Mouse (Mus musculus): ENCODE data around the gene Asphd2.

Gene Asphd2

GRCm38 (mm10) chr5:112355493-112355892 lies 39.2 kb downstream of the Asphd2 start:
- DNase-seq (ENCODE audit: low read depth, low spot score), result no peak

- no peak for DNase-seq (ENCODE audit: low read depth, low spot score)
Measured at GRCm38 (mm10) chr5:112349169-112349568, 45.5 kb downstream of the Asphd2 start.

GRCm38 (mm10) chr5:112346211-112346965 lies 48.3 kb downstream of the Asphd2 start:
- DNase-seq (ENCODE audit: low read depth, low spot score), result no peak

GRCm38 (mm10) chr5:112344092-112344960 lies 50.3 kb downstream of the Asphd2 start:
- no peak for DNase-seq (ENCODE audit: low read depth, low spot score)

GRCm38 (mm10) chr5:112343205-112343595 lies 51.5 kb downstream of the Asphd2 start:
- no peak for DNase-seq (ENCODE audit: low read depth, low spot score)

- DNase-seq (ENCODE audit: low read depth, low spot score), result peak; percentile 78
Measured at GRCm38 (mm10) chr5:112342463-112343204, 52.0 kb downstream of the Asphd2 start, which contains the start of the genes Srrd and Hps4. TSS of gene Srrd (minus strand) at chr5:112343040. TSS of gene Hps4 (plus strand) at chr5:112343083.

- no peak for DNase-seq (ENCODE audit: low read depth, low spot score)
Measured at GRCm38 (mm10) chr5:112339215-112339614, 55.5 kb downstream of the Asphd2 start.

- DNase-seq (ENCODE audit: low read depth, low spot score), result no peak
Measured at GRCm38 (mm10) chr5:112337004-112337403, 57.7 kb downstream of the Asphd2 start.

- no peak for DNase-seq (ENCODE audit: low read depth, low spot score)
Measured at GRCm38 (mm10) chr5:112335473-112335872, 59.2 kb downstream of the Asphd2 start.
